Mouse (Mus musculus) kidney, postnatal 0 days (tissue): ENCODE data around the gene Syne3. TPM values are rescaled to one million over a fixed set of nuclear protein-coding genes. Genes with fewer than 3 reads are reported as not detected.

Experiments used
- ATAC-seq: fragments of 200-750 bp; cut with Nextera tagmentation; replicated peaks from 2 replicates; pipeline ENCODE4 v1.8.0; 2017; ENCODE audit warnings: low read depth, moderate number of reproducible peaks, moderate TSS enrichment, moderate library complexity; ENCODE audit not compliant: low FRiP score
- DNase-seq: peaks from one replicate; pipeline ENCODE4 v3.0.0-alpha.2; 2016; ENCODE audit warnings: low spot score
- H3K27ac ChIP-seq: fragments of 300-500 bp; sonication (generic); 2 replicates; pipeline ENCODE4 v1.5.1; 2014; ENCODE audit warnings: mild to moderate bottlenecking
- H3K27me3 ChIP-seq: fragments of 300-500 bp; sonication (generic); 2 replicates; pipeline ENCODE4 v1.6.1; 2014; ENCODE audit warnings: low read length, mixed read lengths; ENCODE audit not compliant: insufficient read depth
- H3K36me3 ChIP-seq: fragments of 300-500 bp; sonication (generic); 2 replicates; pipeline ENCODE4 v1.6.1; 2014; ENCODE audit warnings: low read length, mixed read lengths; ENCODE audit not compliant: insufficient read depth
- H3K4me1 ChIP-seq: fragments of 300-500 bp; sonication (generic); replicated peaks from 2 replicates; pipeline ENCODE4 v1.6.1; 2014; ENCODE audit warnings: antibody characterized with exemption, low read length, mixed read lengths; ENCODE audit not compliant: insufficient read depth
- H3K4me2 ChIP-seq: fragments of 300-500 bp; sonication (generic); 2 replicates; pipeline ENCODE4 v1.6.1; 2014; ENCODE audit warnings: mild to moderate bottlenecking, low read length, moderate library complexity, mixed read lengths
- H3K4me3 ChIP-seq: fragments of 300-500 bp; sonication (generic); replicated peaks from 2 replicates; pipeline ENCODE4 v1.5.1; 2014; ENCODE audit warnings: low read depth, low read length
- H3K9ac ChIP-seq: fragments of 300-500 bp; sonication (generic); 2 replicates; pipeline ENCODE4 v1.6.1; 2014; ENCODE audit warnings: low read depth, low read length
- H3K9me3 ChIP-seq: fragments of 300-500 bp; sonication (generic); replicated peaks from 2 replicates; pipeline ENCODE4 v1.6.1; 2016; ENCODE audit warnings: low read length, inconsistent platforms, mixed read lengths
- CTCF ChIP-seq: IDR thresholded peaks from 2 replicates; pipeline ENCODE4 v1.5.1; 2016; ENCODE audit warnings: antibody characterized with exemption, low read depth, mild to moderate bottlenecking, moderate library complexity
- WGBS: fragments of 180-500 bp; shearing (Covaris S2); extraction: QIAGEN DNeasy Blood & Tissue Kit; methylation state at CpG from one replicate; pipeline ENCODE4 v1.1.7; 2014; 5-methylcytosine and 5-hydroxymethylcytosine counted together
- microRNA-seq: library from miRNA; unstranded; fragments of <30 nt; microRNA quantifications from one replicate; pipeline ENCODE4, GENCODE M21; 2016
- polyA plus RNA-seq: library from polyadenylated mRNA; unstranded; fragments of >200 nt; fragmentation: Nextera tagmentation; extraction: Ambion mirVana; gene quantifications from 2 replicates; pipeline ENCODE4 v1.2.1, GENCODE M21; 2015

The Syne3 gene
- polyA plus RNA-seq, 1 experiment from 2014 or later, result 1.0 TPM

GRCm38 (mm10) chr12:104880367-104880766 is 129.2 kb downstream of the Syne3 start:
- ATAC-seq, result no peak
- H3K36me3 ChIP-seq, result no peaks in the 10 kb centered on the region
- H3K27me3 ChIP-seq, result no peaks in the 10 kb centered on the region
- H3K4me2 ChIP-seq, result no peak overlapping the region
- 64% methylated on average over 12 of the region's 12 CpGs for WGBS
- no peaks in the 10 kb centered on the region for H3K4me1 ChIP-seq
- no peaks in the 10 kb centered on the region for H3K9me3 ChIP-seq
- H3K9ac ChIP-seq, result no peak overlapping the region
- H3K4me3 ChIP-seq, result no peak overlapping the region
- no peak for TF ChIP-seq CTCF
- DNase-seq, result no peak
- no peak overlapping the region for H3K27ac ChIP-seq

Small RNAs within 50 kb of the gene (microRNA-seq; reads per million reads assigned to microRNA genes)
- 1.0 reads per million for gene Mir3069

Other genes starting within 250 kb of the Syne3 start
- gene Clmn, start 144.7 kb downstream of the Syne3 start, polyA plus RNA-seq, result 6.0 and 7.3 TPM in 2 replicates
- gene Glrx5, start 22.9 kb upstream of the Syne3 start, polyA plus RNA-seq, result 222 and 225 TPM in 2 replicates
- not detected in 2 replicates for gene Tcl1b2, start 136.2 kb upstream of the Syne3 start, polyA plus RNA-seq
- not detected in 2 replicates for gene Tcl1b1, start 149.9 kb upstream of the Syne3 start, polyA plus RNA-seq
- not detected in 2 replicates for gene Tcl1b5, start 166.5 kb upstream of the Syne3 start, polyA plus RNA-seq
- gene Tcl1b3, start 181.2 kb upstream of the Syne3 start, polyA plus RNA-seq, result not detected in 2 replicates
- gene Tcl1b4, start 192.1 kb upstream of the Syne3 start, polyA plus RNA-seq, result not detected in 2 replicates
- not detected in 2 replicates for gene Tcl1, start 213.0 kb upstream of the Syne3 start, polyA plus RNA-seq